Mouse (Mus musculus) intestine, embryonic 16.5 days (tissue): ENCODE data around the gene Gm49416. TPM values are rescaled to one million over a fixed set of nuclear protein-coding genes. Genes with fewer than 3 reads are reported as not detected.
A peak's percentile ranks its signal among the peaks of the same experiment; 100 is the strongest.

Experiments
- ATAC-seq: fragments of 200-750 bp; cut with Nextera tagmentation; 2 replicates; pipeline ENCODE4 v1.8.0; 2017; ENCODE audit warnings: moderate TSS enrichment, moderate library complexity
- H3K27ac ChIP-seq: fragments of 300-500 bp; sonication (generic); 2 replicates; pipeline ENCODE4 v1.5.1; 2014; ENCODE audit warnings: mild to moderate bottlenecking, low read length
- H3K27me3 ChIP-seq: fragments of 300-500 bp; sonication (generic); replicated peaks from 2 replicates; pipeline ENCODE4 v1.6.1; 2014; ENCODE audit warnings: low read length, control low read depth, mixed read lengths; ENCODE audit not compliant: control insufficient read depth, insufficient read depth
- H3K36me3 ChIP-seq: fragments of 300-500 bp; sonication (generic); 2 replicates; pipeline ENCODE4 v1.6.1; 2014; ENCODE audit warnings: low read length, control low read depth; ENCODE audit not compliant: control insufficient read depth, insufficient read depth
- H3K4me1 ChIP-seq: fragments of 300-500 bp; sonication (generic); 2 replicates; pipeline ENCODE4 v1.6.1; 2014; ENCODE audit warnings: low read length, control low read depth, mixed read lengths; ENCODE audit not compliant: control insufficient read depth, insufficient read depth
- H3K4me2 ChIP-seq: fragments of 300-500 bp; sonication (generic); 2 replicates; pipeline ENCODE4 v1.6.1; 2014; ENCODE audit warnings: low read depth, low read length, control low read depth
- H3K4me3 ChIP-seq: fragments of 300-500 bp; sonication (generic); 2 replicates; pipeline ENCODE4 v1.5.1; 2014; ENCODE audit warnings: mild to moderate bottlenecking, low read length
- H3K9ac ChIP-seq: fragments of 300-500 bp; sonication (generic); 2 replicates; pipeline ENCODE4 v1.6.1; 2014; ENCODE audit warnings: low read depth, low read length
- H3K9me3 ChIP-seq: fragments of 300-500 bp; sonication (generic); 2 replicates; pipeline ENCODE4 v1.6.1; 2016; ENCODE audit warnings: low read length, control low read depth; ENCODE audit not compliant: control insufficient read depth
- WGBS: fragments of 180-500 bp; shearing (Covaris S2); extraction: QIAGEN DNeasy Blood & Tissue Kit; methylation state at CpG from one replicate; pipeline ENCODE4 v1.1.7; 2014; 5-methylcytosine and 5-hydroxymethylcytosine counted together
- microRNA-seq: library from miRNA; unstranded; fragments of <30 nt; microRNA quantifications from one replicate; pipeline ENCODE4, GENCODE M21; 2016
- polyA plus RNA-seq: library from polyadenylated mRNA; unstranded; fragments of >200 nt; fragmentation: Nextera tagmentation; extraction: Ambion mirVana; gene quantifications from 2 replicates; pipeline ENCODE4 v1.2.1, GENCODE M21; 2015

The Gm49416 gene
- polyA plus RNA-seq, 1 experiment from 2014 or later, result not detected

DNA sequence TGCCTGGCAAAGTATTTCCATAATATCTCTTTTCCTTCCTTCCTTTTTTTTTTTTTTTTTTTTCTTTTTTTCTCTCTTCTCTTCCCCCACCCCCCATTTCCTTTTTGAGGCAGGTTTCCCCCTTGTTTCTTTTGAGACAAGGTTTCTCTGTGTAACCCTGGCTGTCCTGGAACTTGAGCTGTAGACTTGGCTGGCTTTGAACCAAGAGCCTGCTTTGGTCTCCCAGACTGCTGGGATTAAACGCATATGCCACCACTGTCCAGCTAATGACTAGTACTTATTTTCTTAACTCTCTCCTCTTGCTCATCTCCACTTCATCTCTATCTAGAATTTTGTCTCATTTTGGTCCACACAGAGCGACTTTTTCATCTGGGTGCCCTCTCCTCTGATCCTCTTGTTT is 54.3 kb downstream of the Gm49416 start:
- H3K4me2 ChIP-seq, result peak overlapping the region; percentile 63
- H3K36me3 ChIP-seq, result peaks cover 20% of the 10 kb centered on the region
- 59% methylated on average over 2 of the region's 2 CpGs for WGBS
- ATAC-seq, result no peak
- H3K9me3 ChIP-seq, result no peaks in the 10 kb centered on the region
- no peaks in the 10 kb centered on the region for H3K27me3 ChIP-seq
- peak overlapping the region; percentile 62 for H3K4me3 ChIP-seq
- peak overlapping the region; percentile 33 for H3K27ac ChIP-seq
- peaks cover 28% of the 10 kb centered on the region for H3K4me1 ChIP-seq
- H3K9ac ChIP-seq, result peak overlapping the region; percentile 86

DNA sequence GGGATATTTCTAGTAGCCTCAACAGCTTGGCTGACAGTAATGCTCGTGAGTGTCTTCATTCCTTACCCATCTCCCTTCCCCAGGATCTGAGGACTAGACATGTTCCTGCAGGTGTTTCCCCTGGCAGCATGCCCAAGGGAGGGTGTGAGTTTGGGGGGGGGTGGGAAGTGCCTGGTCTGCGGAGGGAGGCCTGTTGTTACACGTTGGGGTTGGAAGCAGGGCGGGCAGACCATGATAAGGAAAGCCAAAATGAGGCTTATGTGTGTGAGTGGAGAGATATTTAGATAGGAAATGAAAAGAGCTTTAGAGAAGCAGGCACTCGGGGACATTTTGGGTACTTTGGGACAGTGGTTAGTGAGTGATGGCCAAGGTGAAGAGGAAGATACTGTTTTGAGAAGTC is 55.3 kb downstream of the Gm49416 start:
- H3K9me3 ChIP-seq, result no peaks in the 10 kb centered on the region
- H3K27me3 ChIP-seq, result no peaks in the 10 kb centered on the region
- H3K4me1 ChIP-seq, result peaks cover 28% of the 10 kb centered on the region
- 0 out of 2 replicates have a peak overlapping the region, but pooled peaks have one; percentile 25 for H3K27ac ChIP-seq
- ATAC-seq, result no peak
- peaks cover 20% of the 10 kb centered on the region for H3K36me3 ChIP-seq
- peak overlapping the region; percentile 26 for H3K9ac ChIP-seq
- peak overlapping the region; percentile 63 for H3K4me2 ChIP-seq
- WGBS, result 39% methylated on average over 5 of the region's 5 CpGs
- H3K4me3 ChIP-seq, result 0 out of 2 replicates have a peak overlapping the region, but pooled peaks have one; percentile 13

DNA sequence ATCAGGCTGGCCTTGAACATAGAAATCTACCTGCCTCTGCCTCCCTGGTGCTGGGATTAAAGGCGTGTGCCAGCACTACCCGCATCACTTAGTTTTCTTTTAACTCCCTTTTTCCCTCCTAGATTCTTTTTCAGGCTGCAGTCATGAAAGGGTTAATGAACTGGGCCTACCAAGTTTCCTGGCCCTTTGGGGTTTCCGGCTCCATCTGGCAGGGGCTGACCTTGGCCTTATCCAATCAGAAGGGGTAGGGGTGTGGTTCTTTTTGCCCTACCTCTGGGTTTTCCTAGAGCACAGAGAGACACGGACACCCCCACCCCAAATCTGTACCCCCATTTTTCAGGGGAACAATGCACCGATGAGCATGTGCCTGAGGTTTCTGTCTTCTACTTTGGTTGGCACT is 56.0 kb downstream of the Gm49416 start:
- peak overlapping the region; percentile 56 for H3K4me2 ChIP-seq
- ATAC-seq, result no peak
- peak overlapping the region; percentile 41; the same call in 1 of the 2 replicates for H3K27ac ChIP-seq
- peak overlapping the region; percentile 37 for H3K4me3 ChIP-seq
- no peaks in the 10 kb centered on the region for H3K27me3 ChIP-seq
- H3K9me3 ChIP-seq, result no peaks in the 10 kb centered on the region
- peaks cover 28% of the 10 kb centered on the region for H3K4me1 ChIP-seq
- peak overlapping the region; percentile 58 for H3K9ac ChIP-seq
- H3K36me3 ChIP-seq, result peaks cover 20% of the 10 kb centered on the region
- WGBS, result 23% methylated on average over 5 of the region's 5 CpGs

Small RNA genes lying within 50 kb of the gene (microRNA-seq; reads per million reads assigned to microRNA genes)
- gene Mir5136, result not detected

Other genes starting within 250 kb of the Gm49416 start
- gene Chrm1, start 225.1 kb upstream of the Gm49416 start, polyA plus RNA-seq, result 1.2 TPM in 2 replicates
- gene Slc3a2, start 165.6 kb upstream of the Gm49416 start, polyA plus RNA-seq, result 211 and 225 TPM in 2 replicates
- 78.1 and 88.7 TPM in 2 replicates for gene Wdr74, start 153.1 kb upstream of the Gm49416 start, polyA plus RNA-seq
- gene 1700092M07Rik, start 148.2 kb upstream of the Gm49416 start, polyA plus RNA-seq, result 0.91 and 1.6 TPM in 2 replicates
- gene Stx5a, start 147.5 kb upstream of the Gm49416 start, polyA plus RNA-seq, result 120 and 124 TPM in 2 replicates
- 133 and 137 TPM in 2 replicates for gene Nxf1, start 131.9 kb upstream of the Gm49416 start, polyA plus RNA-seq
- 161 and 164 TPM in 2 replicates for gene Tmem223, start 117.9 kb upstream of the Gm49416 start, polyA plus RNA-seq
- 110 and 120 TPM in 2 replicates for gene Tmem179b, start 114.5 kb upstream of the Gm49416 start, polyA plus RNA-seq
- gene Taf6l, start 102.5 kb upstream of the Gm49416 start, polyA plus RNA-seq, result 24.0 and 25.0 TPM in 2 replicates
- gene Polr2g, start 90.3 kb upstream of the Gm49416 start, polyA plus RNA-seq, result 130 and 138 TPM in 2 replicates
- 3.6 and 4.1 TPM in 2 replicates for gene Zbtb3, start 86.4 kb upstream of the Gm49416 start, polyA plus RNA-seq
- gene Ttc9c, start 69.6 kb upstream of the Gm49416 start, polyA plus RNA-seq, result 36.0 and 44.0 TPM in 2 replicates
- gene Hnrnpul2, start 68.9 kb upstream of the Gm49416 start, polyA plus RNA-seq, result 3.7 and 4.3 TPM in 2 replicates
- gene AC129217.1, start 59.2 kb upstream of the Gm49416 start, polyA plus RNA-seq, result not detected in 2 replicates
- gene Bscl2, start 51.5 kb upstream of the Gm49416 start, polyA plus RNA-seq, result 48.5 and 49.7 TPM in 2 replicates
- gene Gng3, start 49.7 kb upstream of the Gm49416 start, polyA plus RNA-seq, result 13.3 and 14.3 TPM in 2 replicates
- gene Lrrn4cl, start 38.2 kb upstream of the Gm49416 start, polyA plus RNA-seq, result 1.6 and 1.7 TPM in 2 replicates
- 158 and 170 TPM in 2 replicates for gene Ubxn1, start 17.4 kb upstream of the Gm49416 start, polyA plus RNA-seq
- 60.7 and 61.2 TPM in 2 replicates for gene Uqcc3, start 8.0 kb upstream of the Gm49416 start, polyA plus RNA-seq
- 60.7 and 74.8 TPM in 2 replicates for gene Lbhd1, start 5.2 kb upstream of the Gm49416 start, polyA plus RNA-seq
- not detected in 2 replicates for gene Gm49403, start 5.0 kb upstream of the Gm49416 start, polyA plus RNA-seq
- gene 1810009A15Rik, start 73 bp upstream of the Gm49416 start, polyA plus RNA-seq, result 79.5 and 89.2 TPM in 2 replicates
- 39.2 and 40.9 TPM in 2 replicates for gene Ints5, start 4.1 kb downstream of the Gm49416 start, polyA plus RNA-seq
- 95.7 and 100 TPM in 2 replicates for gene Ganab, start 9.1 kb downstream of the Gm49416 start, polyA plus RNA-seq
- gene B3gat3, start 31.4 kb downstream of the Gm49416 start, polyA plus RNA-seq, result 44.0 and 45.4 TPM in 2 replicates
- 3.1 and 3.3 TPM in 2 replicates for gene Rom1, start 40.4 kb downstream of the Gm49416 start, polyA plus RNA-seq
- gene Eml3, start 40.6 kb downstream of the Gm49416 start, polyA plus RNA-seq, result 22.6 and 23.5 TPM in 2 replicates
- gene Mta2, start 52.9 kb downstream of the Gm49416 start, polyA plus RNA-seq, result 119 and 130 TPM in 2 replicates
- gene Tut1, start 64.9 kb downstream of the Gm49416 start, polyA plus RNA-seq, result 30.1 and 31.7 TPM in 2 replicates
- 392 and 445 TPM in 2 replicates for gene Eef1g, start 78.1 kb downstream of the Gm49416 start, polyA plus RNA-seq
- gene Ahnak, start 100.4 kb downstream of the Gm49416 start, polyA plus RNA-seq, result 16.5 and 20.8 TPM in 2 replicates
- gene Scgb1a1, start 199.0 kb downstream of the Gm49416 start, polyA plus RNA-seq, result not detected in 2 replicates
- gene Asrgl1, start 246.7 kb downstream of the Gm49416 start, polyA plus RNA-seq, result 7.2 and 10.4 TPM in 2 replicates